Mouse (Mus musculus): ENCODE results near the gene Lpcat4.
"Not testable (repeated sequence)": the region's sequence is repeated elsewhere in the genome, so short reads cannot be mapped to it uniquely, and the experiment has no call there.

Lpcat4 gene

GRCm38 (mm10) chr2:112254675-112255515 lies 15.6 kb downstream of the Lpcat4 start:
- in situ Hi-C loops (cut with MboI; ENCODE audit: unreplicated experiment in 2 of 2): no loop called here

GRCm38 (mm10) chr2:112259241-112259962 lies 20.1 kb downstream of the Lpcat4 start, which contains the start of gene Nutm1:
Nutm1 (minus strand) TSS chr2:112259291.
- in situ Hi-C loops (cut with MboI; ENCODE audit: unreplicated experiment in 2 of 2): no loop called here

GRCm38 (mm10) chr2:112261748-112262653 lies 22.7 kb downstream of the Lpcat4 start, which contains the start of gene Nop10:
Nop10 (plus strand) TSS chr2:112261926.
- in situ Hi-C loops (cut with MboI; ENCODE audit: unreplicated experiment in 2 of 2): loop anchor here (5.0 to 10.0 kb wide), 9 partner anchors 65 to 1583 kb away; partner anchors contain the start of genes Emc7 (in 2 of the 2), Arhgap11a (in 1 of the 2), Chrm5 (in 1 of the 2) and Emc4 (in 1 of the 2)

DNA sequence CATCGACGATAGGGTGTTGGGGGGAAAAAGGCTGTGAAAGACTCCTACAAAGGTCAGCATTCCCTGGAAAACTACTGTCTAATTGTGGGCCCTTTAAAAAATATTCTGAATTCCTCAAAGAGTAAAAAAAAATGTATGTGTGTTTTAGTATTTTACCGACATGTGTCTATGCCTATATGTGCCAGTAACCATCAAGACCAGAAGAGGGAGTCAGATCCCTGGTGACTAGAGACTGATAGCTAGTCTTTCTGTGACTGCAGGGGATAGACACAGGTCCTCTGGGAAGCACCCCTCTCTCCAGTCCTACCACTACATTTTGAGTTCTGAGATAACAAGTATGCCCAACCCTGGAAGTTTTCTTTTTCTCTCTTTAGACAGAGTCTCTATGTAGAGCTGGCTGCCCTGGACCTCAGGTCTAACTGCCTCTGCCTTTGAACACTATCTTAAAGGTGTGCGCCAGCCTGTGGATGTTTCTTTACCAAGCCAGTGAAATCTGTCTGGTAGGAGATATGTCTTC lies 23.6 kb downstream of the Lpcat4 start:
- in situ Hi-C loops (cut with MboI; ENCODE audit: unreplicated experiment in 2 of 2): loop anchor here (5.0 to 10.0 kb wide), 9 partner anchors 66 to 1582 kb away; partner anchors contain the start of genes Emc7 (in 2 of the 2), Arhgap11a (in 1 of the 2), Chrm5 (in 1 of the 2) and Emc4 (in 1 of the 2)

GRCm38 (mm10) chr2:112264364-112264763 lies 25.1 kb downstream of the Lpcat4 start:
- in situ Hi-C loops (cut with MboI; ENCODE audit: unreplicated experiment in 2 of 2): loop anchor here (5.0 to 10.0 kb wide), 9 partner anchors 67 to 1580 kb away; partner anchors contain the start of genes Emc7 (in 2 of the 2), Arhgap11a (in 1 of the 2), Chrm5 (in 1 of the 2) and Emc4 (in 1 of the 2)

- in situ Hi-C loops (cut with MboI; ENCODE audit: unreplicated experiment in 2 of 2): loop anchor here (10.0 kb wide), 4 partner anchors 69 to 1579 kb away; partner anchors contain the start of genes Arhgap11a (in 1 of the 2), Chrm5 (in 1 of the 2) and Emc7 (in 1 of the 2)
Observed at GRCm38 (mm10) chr2:112265448-112266241, 26.4 kb downstream of the Lpcat4 start, which contains the start of gene Slc12a6. Slc12a6 (plus strand) TSS chr2:112265825.

DNA sequence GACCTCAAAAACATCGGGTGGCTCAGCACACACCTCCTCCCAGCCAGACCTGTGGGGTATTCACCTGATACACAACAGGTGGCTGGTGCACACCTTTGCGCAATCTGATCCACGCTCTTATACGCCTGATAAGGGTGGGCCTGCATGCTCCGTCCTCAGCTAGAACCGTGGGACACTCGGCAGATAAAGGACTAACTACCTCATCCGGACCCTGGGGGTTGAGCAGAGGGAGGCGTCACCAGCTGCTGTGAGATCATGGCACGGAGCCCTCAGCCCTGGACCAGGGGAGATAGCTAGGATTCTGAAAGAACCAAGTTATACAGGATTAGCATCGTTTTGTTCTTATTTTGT lies 26.9 kb downstream of the Lpcat4 start, which contains the start of gene Gm21985:
TSS of gene Gm21985 (plus strand) at position 73 of the 351 bp plus-strand sequence.
- in situ Hi-C loops (cut with MboI; ENCODE audit: unreplicated experiment in 2 of 2): loop anchor here (10.0 kb wide), 4 partner anchors 69 to 1579 kb away; partner anchors contain the start of genes Arhgap11a (in 1 of the 2), Chrm5 (in 1 of the 2) and Emc7 (in 1 of the 2)

- in situ Hi-C loops (cut with MboI; ENCODE audit: unreplicated experiment in 2 of 2): loop anchor here (10.0 kb wide), 4 partner anchors 68 to 1578 kb away; partner anchors contain the start of genes Arhgap11a (in 1 of the 2), Chrm5 (in 1 of the 2) and Emc7 (in 1 of the 2)
Observed at GRCm38 (mm10) chr2:112266780-112267179, 27.5 kb downstream of the Lpcat4 start.

GRCm38 (mm10) chr2:112267547-112268269 lies 28.4 kb downstream of the Lpcat4 start:
- in situ Hi-C loops (cut with MboI; ENCODE audit: unreplicated experiment in 2 of 2): loop anchor here (10.0 kb wide), 4 partner anchors 67 to 1577 kb away; partner anchors contain the start of genes Arhgap11a (in 1 of the 2), Chrm5 (in 1 of the 2) and Emc7 (in 1 of the 2)

GRCm38 (mm10) chr2:112270011-112270410 lies 30.7 kb downstream of the Lpcat4 start:
- in situ Hi-C loops (cut with MboI; ENCODE audit: unreplicated experiment in 2 of 2): no loop called here

DNA sequence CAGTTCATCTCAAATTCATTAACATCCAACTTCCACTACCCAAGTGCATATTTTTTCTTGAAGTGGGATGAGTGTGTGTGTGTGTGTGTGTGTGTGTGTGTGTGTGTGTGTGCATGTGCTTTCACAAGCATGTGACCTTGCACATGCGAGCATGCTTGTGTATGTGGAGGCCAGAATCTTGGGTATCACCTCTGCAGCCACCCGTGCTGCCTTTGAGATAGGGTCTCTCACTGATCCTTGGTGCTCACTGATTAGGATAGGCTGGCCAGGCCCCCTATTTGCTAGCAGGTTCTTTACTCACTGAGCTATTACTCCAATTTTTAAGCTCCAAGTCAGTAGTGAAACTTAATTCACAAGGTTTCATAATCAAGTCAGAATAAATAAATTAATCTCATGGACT lies 33.6 kb downstream of the Lpcat4 start:
- in situ Hi-C loops (cut with MboI; ENCODE audit: unreplicated experiment in 2 of 2): no loop called here

GRCm38 (mm10) chr2:112273474-112273873 lies 34.2 kb downstream of the Lpcat4 start:
- in situ Hi-C loops (cut with MboI; ENCODE audit: unreplicated experiment in 2 of 2): no loop called here

GRCm38 (mm10) chr2:112276870-112277269 lies 37.6 kb downstream of the Lpcat4 start:
- in situ Hi-C loops (cut with MboI; ENCODE audit: unreplicated experiment in 2 of 2): no loop called here

- in situ Hi-C loops (cut with MboI; ENCODE audit: unreplicated experiment in 2 of 2): no loop called here
Observed at GRCm38 (mm10) chr2:112282846-112283245, 43.6 kb downstream of the Lpcat4 start.

DNA sequence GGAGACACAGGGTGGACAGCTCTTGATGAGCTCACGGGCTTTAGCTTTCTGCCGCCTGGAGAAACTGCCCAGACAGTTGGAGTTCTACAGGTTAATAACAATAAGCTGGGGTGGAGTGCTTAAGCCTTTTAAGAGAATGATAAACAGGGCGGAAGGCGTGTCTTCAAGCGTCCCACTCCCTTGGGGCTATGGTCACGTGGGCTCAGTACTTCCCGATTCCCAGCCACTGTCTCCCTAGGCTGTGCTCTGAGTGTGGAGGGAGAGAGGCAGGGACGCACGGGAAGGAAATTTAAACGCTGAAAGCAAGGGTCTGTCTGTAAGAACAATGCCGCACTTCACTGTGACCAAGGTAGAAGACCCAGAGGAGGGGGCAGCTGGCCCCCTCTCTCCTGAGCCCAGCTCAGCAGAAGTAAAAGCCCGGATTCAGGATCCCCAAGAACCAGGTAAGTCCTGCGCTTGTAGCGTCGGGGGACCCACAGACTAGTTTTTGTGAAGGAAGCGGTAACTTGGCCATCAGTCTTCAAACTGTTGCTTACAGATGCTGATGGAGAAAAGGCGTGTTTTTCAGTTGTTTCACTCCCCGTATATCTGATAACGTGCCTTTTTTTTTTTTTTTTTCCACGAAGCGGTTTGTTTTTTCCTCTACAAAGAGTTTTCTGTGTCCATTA lies 45.2 kb downstream of the Lpcat4 start:
- in situ Hi-C loops (cut with MboI; ENCODE audit: unreplicated experiment in 2 of 2): no loop called here

DNA sequence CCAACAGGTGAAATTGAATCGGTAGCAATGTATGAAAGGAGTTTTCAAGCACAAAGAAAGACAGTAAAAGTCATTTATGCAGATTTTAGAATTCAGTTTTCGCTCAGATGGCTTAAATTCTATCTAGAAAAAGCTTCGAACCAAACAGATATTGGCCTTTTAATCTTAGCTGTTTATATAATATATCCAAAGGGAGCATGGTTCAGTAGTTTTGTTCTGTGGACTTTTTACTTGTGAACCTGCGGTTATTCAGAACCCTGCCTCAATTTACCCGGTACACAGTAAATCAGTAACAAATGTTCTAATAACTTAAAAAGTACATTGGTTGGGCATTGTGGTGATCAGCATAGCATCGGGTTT lies 45.7 kb downstream of the Lpcat4 start:
- in situ Hi-C loops (cut with MboI; ENCODE audit: unreplicated experiment in 2 of 2): no loop called here

DNA sequence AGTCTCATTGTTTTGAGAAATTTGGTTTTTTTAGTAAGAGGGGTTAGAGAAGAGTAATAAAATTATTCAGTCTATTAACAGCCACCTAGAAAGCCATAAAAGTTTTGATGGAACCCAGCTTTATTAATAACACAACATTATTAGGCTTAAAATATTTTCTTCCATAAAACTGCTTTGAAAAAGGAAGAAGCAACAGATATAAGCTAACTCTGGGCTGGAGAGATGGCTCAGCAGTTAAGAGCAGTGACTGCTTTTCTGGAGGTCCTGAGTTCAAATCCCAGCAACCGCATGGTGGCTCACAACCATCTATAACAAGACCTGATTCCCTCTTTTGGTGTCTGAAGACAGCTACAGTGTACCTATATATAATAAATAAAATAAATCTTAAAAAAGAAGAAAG lies 46.8 kb downstream of the Lpcat4 start:
- in situ Hi-C loops (cut with MboI; ENCODE audit: unreplicated experiment in 2 of 2): not testable (repeated sequence)

Measured in v-Abl transformed pro-B cells (cell line).